Mouse (Mus musculus) hindbrain, embryonic 12.5 days (tissue): ENCODE measurements at regions not wholly inside any gene's neighbourhood (a gene's known extent, or its start where the extent isn't known, plus 50 kb on each side); places are given as distances from the start of the nearest gene placed in this dataset.

Experiments used
- ATAC-seq: fragments of 200-750 bp; cut with Nextera tagmentation; 2 replicates; pipeline ENCODE4 v1.8.0; 2017; ENCODE audit warnings: moderate TSS enrichment; ENCODE audit not compliant: low FRiP score
- H3K27ac ChIP-seq: fragments of 300-500 bp; sonication (generic); 2 replicates; pipeline ENCODE4 v1.5.1; 2016; ENCODE audit warnings: mild to moderate bottlenecking
- H3K27me3 ChIP-seq: fragments of 300-500 bp; sonication (generic); 2 replicates; pipeline ENCODE4 v1.6.1; 2016; ENCODE audit warnings: mild to moderate bottlenecking
- H3K36me3 ChIP-seq: fragments of 300-500 bp; sonication (generic); 2 replicates; pipeline ENCODE4 v1.6.1; 2016; ENCODE audit warnings: mild to moderate bottlenecking
- H3K4me1 ChIP-seq: fragments of 300-500 bp; sonication (generic); 2 replicates; pipeline ENCODE4 v1.6.1; 2016
- H3K4me2 ChIP-seq: fragments of 300-500 bp; sonication (generic); replicated peaks from 2 replicates; pipeline ENCODE4 v1.6.1; 2016; ENCODE audit warnings: mild to moderate bottlenecking
- H3K4me3 ChIP-seq: fragments of 300-500 bp; sonication (generic); 2 replicates; pipeline ENCODE4 v1.5.1; 2016; ENCODE audit warnings: mild to moderate bottlenecking
- H3K9ac ChIP-seq: fragments of 300-500 bp; sonication (generic); 2 replicates; pipeline ENCODE4 v1.6.1; 2016; ENCODE audit warnings: mild to moderate bottlenecking, moderate library complexity
- H3K9me3 ChIP-seq: fragments of 300-500 bp; sonication (generic); replicated peaks from 2 replicates; pipeline ENCODE4 v1.6.1; 2016; ENCODE audit warnings: mild to moderate bottlenecking
- WGBS: fragments of 180-500 bp; shearing (Covaris S2); methylation state at CpG from one replicate; pipeline ENCODE4 v1.1.7; 2016; 5-methylcytosine and 5-hydroxymethylcytosine counted together

- Histone ChIP-seq H3K36me3 (no peaks in the 10 kb centered on the region), H3K4me1 (no peaks in the 10 kb centered on the region), H3K27me3 (no peaks in the 10 kb centered on the region), H3K27ac (no peak overlapping the region), H3K9ac (no peak overlapping the region), H3K9me3 (no peaks in the 10 kb centered on the region), H3K4me2 (no peak overlapping the region), H3K4me3 (no peak overlapping the region)
- 95% methylated on average over 6 of the region's 6 CpGs for WGBS
- no peak for ATAC-seq
These were observed 194.9 kb downstream of the Mex3b start for GRCm38 (mm10) chr7:83061894-83062477.

GRCm38 (mm10) chr7:83063559-83063958 is 196.4 kb downstream of the Mex3b start:
- 91% methylated on average over 3 of the region's 3 CpGs for WGBS
- no peak overlapping the region for H3K27ac ChIP-seq
- H3K4me3 ChIP-seq, result no peak overlapping the region
- no peak for ATAC-seq
- no peaks in the 10 kb centered on the region for H3K27me3 ChIP-seq
- no peak overlapping the region for H3K4me2 ChIP-seq
- no peaks in the 10 kb centered on the region for H3K9me3 ChIP-seq
- no peaks in the 10 kb centered on the region for H3K4me1 ChIP-seq
- no peaks in the 10 kb centered on the region for H3K36me3 ChIP-seq
- no peak overlapping the region for H3K9ac ChIP-seq

- Histone ChIP-seq H3K9ac (no peak overlapping the region), H3K9me3 (no peaks in the 10 kb centered on the region), H3K4me3 (no peak overlapping the region), H3K27ac (no peak overlapping the region), H3K4me1 (no peaks in the 10 kb centered on the region), H3K36me3 (no peaks in the 10 kb centered on the region), H3K27me3 (no peaks in the 10 kb centered on the region), H3K4me2 (no peak overlapping the region)
- WGBS, result 89% methylated on average over 3 of the region's 3 CpGs
- ATAC-seq, result no peak
These were observed 198.2 kb downstream of the Mex3b start for GRCm38 (mm10) chr7:83065341-83065740.

GRCm38 (mm10) chr7:83074399-83074970 is 207.4 kb downstream of the Mex3b start:
- ATAC-seq, result no peak

GRCm38 (mm10) chr7:83075159-83075952 is 208.2 kb downstream of the Mex3b start:
- WGBS, result 81% methylated on average over 4 of the region's 4 CpGs
- Histone ChIP-seq H3K36me3 (no peaks in the 10 kb centered on the region), H3K9ac (no peak overlapping the region), H3K27me3 (no peaks in the 10 kb centered on the region), H3K9me3 (no peaks in the 10 kb centered on the region), H3K4me1 (peaks cover 16% of the 10 kb centered on the region), H3K4me2 (no peak overlapping the region), H3K4me3 (no peak overlapping the region), H3K27ac (no peak overlapping the region)
- ATAC-seq, result no peak

More at GRCm38 (mm10) chr7:83074399-83074970, 207.4 kb downstream of the Mex3b start:
- Histone ChIP-seq H3K27me3 (no peaks in the 10 kb centered on the region), H3K27ac (no peak overlapping the region), H3K4me2 (no peak overlapping the region), H3K4me3 (no peak overlapping the region), H3K9me3 (no peaks in the 10 kb centered on the region), H3K4me1 (peaks cover 16% of the 10 kb centered on the region), H3K9ac (no peak overlapping the region), H3K36me3 (no peaks in the 10 kb centered on the region)
- 75% methylated on average over 15 of the region's 15 CpGs for WGBS

- no peaks in the 10 kb centered on the region for H3K27me3 ChIP-seq
- H3K4me1 ChIP-seq, result peaks cover 16% of the 10 kb centered on the region
- no peak overlapping the region for H3K4me3 ChIP-seq
- ATAC-seq, result peak; percentile 73
- WGBS, result 32% methylated on average over 11 of the region's 11 CpGs
- H3K4me2 ChIP-seq, result peak overlapping the region; percentile 25; the same call in 1 of the 2 replicates
- peak overlapping the region; percentile 55 for H3K27ac ChIP-seq
- no peak overlapping the region for H3K9ac ChIP-seq
- H3K9me3 ChIP-seq, result no peaks in the 10 kb centered on the region
- no peaks in the 10 kb centered on the region for H3K36me3 ChIP-seq
These were observed 210.1 kb downstream of the Mex3b start for GRCm38 (mm10) chr7:83077035-83077918.

GRCm38 (mm10) chr7:83077919-83078265 is 210.8 kb downstream of the Mex3b start:
- 11% methylated on average over 4 of the region's 4 CpGs for whole genome bisulfite sequencing
- peak; percentile 7; the same call in 1 of the 2 replicates for ATAC-seq
- Histone ChIP-seq H3K4me1 (peaks cover 16% of the 10 kb centered on the region), H3K27ac (peak overlapping the region; percentile 55), H3K4me2 (peak overlapping the region; percentile 25; the same call in 1 of the 2 replicates), H3K27me3 (no peaks in the 10 kb centered on the region), H3K9me3 (no peaks in the 10 kb centered on the region), H3K9ac (no peak overlapping the region), H3K4me3 (no peak overlapping the region), H3K36me3 (no peaks in the 10 kb centered on the region)

- H3K4me2 ChIP-seq, result no peak overlapping the region
- H3K9ac ChIP-seq, result no peak overlapping the region
- H3K4me1 ChIP-seq, result peaks cover 16% of the 10 kb centered on the region
- H3K36me3 ChIP-seq, result no peaks in the 10 kb centered on the region
- 82% methylated on average over 4 of the region's 4 CpGs for WGBS
- H3K27ac ChIP-seq, result no peak overlapping the region
- H3K27me3 ChIP-seq, result no peaks in the 10 kb centered on the region
- H3K4me3 ChIP-seq, result no peak overlapping the region
- no peaks in the 10 kb centered on the region for H3K9me3 ChIP-seq
- no peak for ATAC-seq
These were observed 211.6 kb downstream of the Mex3b start for GRCm38 (mm10) chr7:83078695-83079094.

GRCm38 (mm10) chr7:83079842-83080241 is 212.7 kb downstream of the Mex3b start:
- Histone ChIP-seq H3K27me3 (no peaks in the 10 kb centered on the region), H3K36me3 (no peaks in the 10 kb centered on the region), H3K9me3 (no peaks in the 10 kb centered on the region), H3K9ac (no peak overlapping the region), H3K4me1 (peaks cover 18% of the 10 kb centered on the region), H3K27ac (no peak overlapping the region), H3K4me3 (no peak overlapping the region), H3K4me2 (no peak overlapping the region)
- WGBS, result 84% methylated on average over 1 of the region's 1 CpGs
- ATAC-seq, result no peak

- no peak overlapping the region for H3K9ac ChIP-seq
- 81% methylated on average over 6 of the region's 6 CpGs for WGBS
- H3K4me1 ChIP-seq, result peaks cover 29% of the 10 kb centered on the region
- no peak overlapping the region; the same call in 1 of the 2 replicates for H3K27ac ChIP-seq
- H3K27me3 ChIP-seq, result no peaks in the 10 kb centered on the region
- H3K9me3 ChIP-seq, result no peaks in the 10 kb centered on the region
- H3K4me3 ChIP-seq, result no peak overlapping the region
- H3K36me3 ChIP-seq, result no peaks in the 10 kb centered on the region
- H3K4me2 ChIP-seq, result no peak overlapping the region
- no peak for ATAC-seq
These were observed 217.5 kb downstream of the Mex3b start for GRCm38 (mm10) chr7:83084496-83085082.

- Histone ChIP-seq H3K4me3 (no peak overlapping the region), H3K27me3 (no peaks in the 10 kb centered on the region), H3K4me2 (no peak overlapping the region), H3K9ac (no peak overlapping the region), H3K9me3 (no peaks in the 10 kb centered on the region), H3K36me3 (no peaks in the 10 kb centered on the region), H3K4me1 (peaks cover 29% of the 10 kb centered on the region), H3K27ac (peak overlapping the region; percentile 41; the same call in 1 of the 2 replicates)
- WGBS, result 41% methylated on average over 4 of the region's 4 CpGs
- peak; percentile 75 for ATAC-seq
These were observed 218.5 kb downstream of the Mex3b start for GRCm38 (mm10) chr7:83085547-83086158.
